Mouse (Mus musculus): ENCODE measurements around the gene Rilpl1. TPM values are rescaled to one million over a fixed set of nuclear protein-coding genes. Genes with fewer than 3 reads are reported as not detected.

The Rilpl1 gene
- polyA plus RNA-seq, 1 experiment from 2014 or later, result 30.0 TPM

DNA sequence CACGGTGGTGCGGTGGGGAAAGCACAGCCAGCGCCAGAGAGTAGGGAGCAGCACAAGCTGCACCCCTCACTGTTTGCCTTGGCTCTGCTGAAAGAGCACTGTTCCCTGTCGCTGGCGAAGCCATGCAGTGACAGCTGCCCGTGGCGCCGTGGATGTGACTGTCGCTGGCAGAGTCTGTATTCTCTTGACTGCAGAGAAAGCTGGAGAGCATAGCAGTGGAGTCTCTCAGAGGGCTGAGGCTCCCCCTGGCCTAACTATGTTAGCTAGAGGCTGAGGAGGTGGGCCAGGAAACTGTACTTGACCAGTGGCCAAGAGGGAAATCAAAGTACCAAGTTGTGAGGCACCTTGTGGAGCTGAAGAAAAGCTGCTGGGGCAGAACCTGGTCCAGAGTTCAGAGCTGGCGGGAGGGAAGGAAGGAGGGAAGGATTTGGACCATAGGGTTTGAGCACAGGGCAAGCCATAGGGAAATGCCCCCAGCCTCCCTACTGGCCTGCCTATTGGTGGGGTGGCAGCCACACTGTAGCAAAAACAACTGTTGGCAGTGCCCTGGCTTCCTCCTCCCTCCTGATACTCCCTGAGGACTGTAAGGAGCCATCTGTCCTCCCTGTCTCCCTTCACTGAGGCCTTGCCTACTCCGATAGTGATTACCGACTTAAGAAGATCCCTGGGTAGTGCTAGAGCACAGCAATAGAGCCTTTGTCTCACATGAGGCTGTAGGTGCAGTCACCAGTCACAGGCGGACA is 77.7 kb downstream of the Rilpl1 start:
- DNase-seq (ENCODE audit: low spot score) (no peak), ATAC-seq (ENCODE audit: insufficient number of reproducible peaks, low FRiP score, low TSS enrichment, low read depth) (no peak)
- no peak overlapping the region for H3K27ac ChIP-seq (replicated peaks; ENCODE audit: low read depth, low read length)
- H3K9me3 ChIP-seq (ENCODE audit: control insufficient read depth, low read length), result no peaks in the 10 kb centered on the region
- no peak overlapping the region for H3K4me2 ChIP-seq (ENCODE audit: low read depth, severe bottlenecking)
- peaks cover 58% of the 10 kb centered on the region for H3K36me3 ChIP-seq (ENCODE audit: control insufficient read depth, insufficient read depth, low read length)
- no peak overlapping the region for H3K4me3 ChIP-seq (ENCODE audit: low read depth, low read length)
- no peaks in the 10 kb centered on the region for H3K27me3 ChIP-seq (ENCODE audit: control insufficient read depth, insufficient read depth, low read length)
- no peak overlapping the region for H3K9ac ChIP-seq (ENCODE audit: low read length)
- 92% methylated on average over 13 of the region's 13 CpGs for WGBS
- H3K4me1 ChIP-seq (ENCODE audit: control insufficient read depth, insufficient read depth, low read length), result no peaks in the 10 kb centered on the region

DNA sequence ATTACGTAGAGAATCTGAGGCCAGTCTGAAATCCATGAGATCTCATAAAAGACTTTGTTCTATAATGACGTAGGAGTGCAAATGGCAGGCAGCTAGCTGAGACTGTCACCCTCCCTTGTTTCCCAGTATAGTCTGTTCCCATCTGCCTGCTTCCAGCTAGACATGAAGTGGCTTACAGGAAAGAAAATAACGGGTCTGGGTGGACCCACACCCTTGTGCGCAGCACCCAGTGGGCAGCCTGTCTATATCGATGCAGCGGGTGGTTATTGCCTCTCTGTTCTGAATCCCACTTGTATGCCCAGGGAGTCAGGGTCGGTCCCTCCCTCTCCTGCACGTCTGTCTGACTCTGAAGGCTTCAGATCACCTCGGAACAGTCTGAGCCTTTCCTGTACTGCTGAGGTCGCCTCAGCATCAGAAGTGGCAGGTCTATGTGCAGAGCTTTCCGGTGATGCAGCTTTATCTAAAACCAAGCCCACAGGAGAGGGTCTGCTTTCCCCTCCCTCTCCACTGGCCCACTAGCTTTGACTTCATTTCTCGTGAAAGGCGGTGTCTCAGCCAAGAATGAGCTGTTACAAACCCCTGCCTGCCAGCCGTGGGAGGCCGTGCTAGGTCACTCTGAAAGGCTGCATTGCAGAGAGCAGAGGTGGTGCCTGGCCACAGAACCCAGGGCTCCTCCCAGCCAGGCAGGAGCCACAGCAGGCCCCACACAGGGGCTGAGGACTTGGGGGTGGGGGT is 78.5 kb downstream of the Rilpl1 start:
- H3K9me3 ChIP-seq (ENCODE audit: control insufficient read depth, low read length), result no peaks in the 10 kb centered on the region
- H3K4me3 ChIP-seq (ENCODE audit: low read depth, low read length), result no peak overlapping the region
- H3K27me3 ChIP-seq (ENCODE audit: control insufficient read depth, insufficient read depth, low read length), result no peaks in the 10 kb centered on the region
- no peak overlapping the region for H3K27ac ChIP-seq (replicated peaks; ENCODE audit: low read depth, low read length)
- DNase-seq (ENCODE audit: low spot score), result no peak
- no peak overlapping the region for H3K9ac ChIP-seq (ENCODE audit: low read length)
- H3K4me2 ChIP-seq (ENCODE audit: low read depth, severe bottlenecking), result no peak overlapping the region
- no peak for ATAC-seq (ENCODE audit: insufficient number of reproducible peaks, low FRiP score, low TSS enrichment, low read depth)
- H3K4me1 ChIP-seq (ENCODE audit: control insufficient read depth, insufficient read depth, low read length), result no peaks in the 10 kb centered on the region
- peaks cover 54% of the 10 kb centered on the region for H3K36me3 ChIP-seq (ENCODE audit: control insufficient read depth, insufficient read depth, low read length)
- 81% methylated on average over 15 of the region's 15 CpGs for WGBS

DNA sequence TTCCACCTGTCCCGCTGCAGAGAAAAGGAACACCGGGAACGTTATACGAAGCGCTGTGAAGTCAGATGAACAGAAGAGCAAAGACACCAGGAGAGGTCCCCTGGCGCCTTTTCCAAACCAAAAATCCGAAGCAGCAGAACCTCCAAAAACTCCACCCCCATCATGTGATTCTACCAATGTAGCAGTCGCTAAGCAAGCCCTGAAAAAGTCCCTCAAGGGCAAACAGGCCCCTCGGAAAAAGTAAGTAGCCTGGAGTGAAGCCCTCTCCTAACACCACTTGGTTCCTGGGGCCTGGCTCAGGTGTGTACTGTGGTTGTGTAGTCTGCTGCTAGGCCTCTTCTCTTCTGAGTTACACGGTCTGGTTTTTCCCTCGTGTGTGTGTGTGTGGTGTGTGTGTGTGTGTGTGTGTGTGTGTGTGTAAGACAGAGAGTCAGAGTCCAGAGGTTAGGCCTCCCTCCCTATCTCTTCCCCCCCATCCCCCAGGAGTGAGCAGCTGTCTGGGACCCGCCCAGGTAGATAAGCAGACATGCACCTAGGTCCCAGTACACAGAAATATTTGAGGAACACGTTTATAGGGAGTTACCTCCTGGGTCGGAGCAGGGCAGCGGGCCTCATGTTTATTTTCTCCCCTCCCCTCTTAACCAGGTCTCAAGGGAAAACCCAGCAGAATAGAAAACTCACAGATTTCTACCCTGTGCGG is 80.4 kb downstream of the Rilpl1 start:
- Histone ChIP-seq H3K27ac (replicated peaks; ENCODE audit: low read depth, low read length) (no peak overlapping the region), H3K4me3 (ENCODE audit: low read depth, low read length) (no peak overlapping the region), H3K9ac (ENCODE audit: low read length) (no peak overlapping the region), H3K4me2 (ENCODE audit: low read depth, severe bottlenecking) (no peak overlapping the region), H3K9me3 (ENCODE audit: control insufficient read depth, low read length) (no peaks in the 10 kb centered on the region), H3K36me3 (ENCODE audit: control insufficient read depth, insufficient read depth, low read length) (peaks cover 47% of the 10 kb centered on the region), H3K27me3 (ENCODE audit: control insufficient read depth, insufficient read depth, low read length) (no peaks in the 10 kb centered on the region), H3K4me1 (ENCODE audit: control insufficient read depth, insufficient read depth, low read length) (peaks cover 6% of the 10 kb centered on the region)
- ATAC-seq (ENCODE audit: insufficient number of reproducible peaks, low FRiP score, low TSS enrichment, low read depth) (no peak), DNase-seq (ENCODE audit: low spot score) (no peak)
- WGBS, result 88% methylated on average over 16 of the region's 16 CpGs

DNA sequence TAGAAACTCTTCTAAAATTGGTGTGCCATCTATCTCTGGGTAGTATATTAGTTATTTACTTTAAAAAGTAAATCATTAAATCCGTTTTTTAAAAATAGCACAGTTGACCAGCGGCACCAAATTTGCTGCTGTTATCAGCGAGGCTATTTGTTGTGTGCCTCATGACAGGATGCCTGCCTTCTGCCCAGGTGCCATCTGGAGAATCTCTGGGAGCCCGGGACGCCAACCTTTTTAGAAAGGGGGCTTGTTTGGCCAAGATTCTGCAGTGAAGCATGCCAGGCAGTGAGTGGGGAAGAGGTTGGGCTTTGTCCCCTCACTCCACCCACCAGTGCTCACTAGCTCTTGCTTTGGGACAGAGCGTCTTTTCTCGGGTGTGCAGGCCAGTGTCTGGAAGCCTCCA is 81.1 kb downstream of the Rilpl1 start:
- H3K27me3 ChIP-seq (ENCODE audit: control insufficient read depth, insufficient read depth, low read length), result no peaks in the 10 kb centered on the region
- H3K36me3 ChIP-seq (ENCODE audit: control insufficient read depth, insufficient read depth, low read length), result peaks cover 44% of the 10 kb centered on the region
- ATAC-seq (ENCODE audit: insufficient number of reproducible peaks, low FRiP score, low TSS enrichment, low read depth) (no peak), DNase-seq (ENCODE audit: low spot score) (no peak)
- H3K9ac ChIP-seq (ENCODE audit: low read length), result no peak overlapping the region
- H3K4me3 ChIP-seq (ENCODE audit: low read depth, low read length), result no peak overlapping the region
- peaks cover 6% of the 10 kb centered on the region for H3K4me1 ChIP-seq (ENCODE audit: control insufficient read depth, insufficient read depth, low read length)
- 93% methylated on average over 7 of the region's 7 CpGs for WGBS
- H3K4me2 ChIP-seq (ENCODE audit: low read depth, severe bottlenecking), result no peak overlapping the region
- no peak overlapping the region for H3K27ac ChIP-seq (replicated peaks; ENCODE audit: low read depth, low read length)
- H3K9me3 ChIP-seq (ENCODE audit: control insufficient read depth, low read length), result no peaks in the 10 kb centered on the region

DNA sequence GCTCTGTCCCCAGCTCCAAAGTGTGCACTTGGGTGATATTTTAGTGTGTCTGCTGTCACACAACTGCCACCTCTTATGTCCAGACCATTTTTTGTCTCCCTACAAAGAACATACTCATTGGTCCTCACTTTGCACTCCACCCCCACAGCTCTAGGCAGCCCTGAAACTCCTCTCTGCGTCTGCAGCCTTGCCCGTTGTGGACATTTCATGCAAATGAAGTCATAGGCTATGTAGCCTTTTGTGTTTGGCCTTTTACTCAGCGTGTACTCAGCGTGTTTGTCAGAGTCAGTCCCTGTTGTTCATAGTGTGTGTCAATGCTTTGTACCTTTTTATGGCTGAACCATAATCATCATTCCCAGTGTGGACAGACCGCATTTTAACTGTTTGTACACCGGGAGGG is 81.7 kb downstream of the Rilpl1 start:
- Histone ChIP-seq H3K9me3 (ENCODE audit: control insufficient read depth, low read length) (no peaks in the 10 kb centered on the region), H3K4me2 (ENCODE audit: low read depth, severe bottlenecking) (no peak overlapping the region), H3K27me3 (ENCODE audit: control insufficient read depth, insufficient read depth, low read length) (no peaks in the 10 kb centered on the region), H3K4me1 (ENCODE audit: control insufficient read depth, insufficient read depth, low read length) (peaks cover 6% of the 10 kb centered on the region), H3K9ac (ENCODE audit: low read length) (no peak overlapping the region), H3K36me3 (ENCODE audit: control insufficient read depth, insufficient read depth, low read length) (peaks cover 40% of the 10 kb centered on the region), H3K27ac (replicated peaks; ENCODE audit: low read depth, low read length) (no peak overlapping the region), H3K4me3 (ENCODE audit: low read depth, low read length) (no peak overlapping the region)
- DNase-seq (ENCODE audit: low spot score) (no peak), ATAC-seq (ENCODE audit: insufficient number of reproducible peaks, low FRiP score, low TSS enrichment, low read depth) (no peak)
- 82% methylated on average over 6 of the region's 6 CpGs for WGBS

DNA sequence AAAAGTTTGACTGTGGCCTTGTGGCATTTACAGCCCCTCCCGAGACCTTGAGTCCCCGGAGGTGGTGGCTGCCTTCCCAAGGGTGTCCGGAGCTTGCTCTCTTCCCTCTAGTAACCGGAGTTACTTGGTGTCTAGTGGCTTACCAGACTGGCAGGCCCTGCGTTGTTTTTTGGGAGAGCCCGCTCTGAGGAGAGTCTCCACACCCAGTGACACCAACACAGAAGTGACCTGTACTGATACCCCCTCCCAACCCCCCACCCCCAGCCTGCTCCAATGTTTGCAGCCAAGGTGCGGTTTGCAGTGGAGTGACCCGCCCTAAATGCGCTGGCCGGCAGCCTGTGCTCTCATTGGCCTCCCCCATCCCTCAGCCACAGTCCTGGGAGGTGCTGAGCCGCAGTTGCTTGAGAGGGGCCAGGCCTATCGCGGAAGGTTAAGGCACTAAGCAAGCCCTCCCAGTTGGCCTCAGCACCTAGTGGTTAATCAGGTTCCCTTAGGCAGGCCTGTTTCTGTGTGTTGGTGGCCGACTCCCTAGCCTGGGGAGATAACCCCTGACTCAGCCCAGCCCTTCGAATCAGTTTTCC is 84.8 kb downstream of the Rilpl1 start:
- peak; percentile 51 for ATAC-seq (ENCODE audit: insufficient number of reproducible peaks, low FRiP score, low TSS enrichment, low read depth)
- H3K9ac ChIP-seq (ENCODE audit: low read length), result peak overlapping the region; percentile 88
- H3K9me3 ChIP-seq (ENCODE audit: control insufficient read depth, low read length), result no peaks in the 10 kb centered on the region
- peaks cover 21% of the 10 kb centered on the region for H3K36me3 ChIP-seq (ENCODE audit: control insufficient read depth, insufficient read depth, low read length)
- WGBS, result under 1% methylated on average over 15 of the region's 15 CpGs
- no peaks in the 10 kb centered on the region for H3K27me3 ChIP-seq (ENCODE audit: control insufficient read depth, insufficient read depth, low read length)
- 0 out of 2 replicates have a peak overlapping the region, but pooled peaks have one; percentile 80 for H3K27ac ChIP-seq (replicated peaks; ENCODE audit: low read depth, low read length)
- H3K4me2 ChIP-seq (ENCODE audit: low read depth, severe bottlenecking), result peak overlapping the region; percentile 79
- peak; percentile 73 for DNase-seq (ENCODE audit: low spot score)
- peaks cover 6% of the 10 kb centered on the region for H3K4me1 ChIP-seq (ENCODE audit: control insufficient read depth, insufficient read depth, low read length)
- H3K4me3 ChIP-seq (ENCODE audit: low read depth, low read length), result peak overlapping the region; percentile 82

DNA sequence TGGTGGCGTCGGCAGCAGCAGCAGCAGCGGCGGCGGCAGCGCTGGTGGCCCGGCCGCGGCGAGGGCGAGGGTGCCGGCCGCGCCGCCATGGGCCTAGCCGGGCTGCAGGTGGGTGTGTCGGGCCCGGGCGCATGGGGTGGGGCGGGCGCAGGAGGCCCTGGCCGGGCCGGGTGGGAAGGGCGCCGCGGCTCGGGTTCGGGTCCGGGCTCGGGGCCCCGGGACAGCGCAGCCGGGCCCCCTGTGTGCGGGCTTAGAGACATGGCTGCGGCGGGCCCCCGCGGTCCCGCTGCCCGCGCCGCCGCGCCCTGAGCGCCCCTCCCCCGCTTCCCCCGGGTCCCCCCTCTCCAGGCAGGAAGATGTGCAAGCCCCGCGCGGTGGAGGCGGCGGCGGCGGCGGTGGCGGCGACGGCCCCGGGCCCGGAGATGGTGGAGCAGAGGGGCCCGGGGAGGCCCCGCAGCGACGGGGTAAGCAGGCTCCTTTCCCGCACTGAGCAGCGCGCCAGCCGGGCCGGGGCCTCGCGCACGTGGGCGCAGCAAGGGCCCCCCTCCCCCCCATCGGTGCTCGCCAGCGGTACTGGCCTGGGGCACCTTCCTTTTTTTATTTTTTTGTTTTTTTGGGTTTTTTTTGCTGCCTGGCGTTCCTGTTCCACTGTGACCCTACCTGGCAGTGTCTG is 85.4 kb downstream of the Rilpl1 start:
- H3K27ac ChIP-seq (replicated peaks; ENCODE audit: low read depth, low read length), result peak overlapping the region; percentile 80
- H3K4me1 ChIP-seq (ENCODE audit: control insufficient read depth, insufficient read depth, low read length), result peaks cover 6% of the 10 kb centered on the region
- H3K9ac ChIP-seq (ENCODE audit: low read length), result peak overlapping the region; percentile 88
- ATAC-seq (ENCODE audit: insufficient number of reproducible peaks, low FRiP score, low TSS enrichment, low read depth), result peak; percentile 42; the same call in 1 of the 2 replicates
- WGBS, result 0% methylated on average over 47 of the region's 77 CpGs
- H3K36me3 ChIP-seq (ENCODE audit: control insufficient read depth, insufficient read depth, low read length), result peaks cover 19% of the 10 kb centered on the region
- H3K4me3 ChIP-seq (ENCODE audit: low read depth, low read length), result peak overlapping the region; percentile 82
- H3K4me2 ChIP-seq (ENCODE audit: low read depth, severe bottlenecking), result peak overlapping the region; percentile 79
- H3K9me3 ChIP-seq (ENCODE audit: control insufficient read depth, low read length), result no peaks in the 10 kb centered on the region
- DNase-seq (ENCODE audit: low spot score), result peak; percentile 64
- no peaks in the 10 kb centered on the region for H3K27me3 ChIP-seq (ENCODE audit: control insufficient read depth, insufficient read depth, low read length)
